Mouse (Mus musculus) lung, postnatal 0 days (tissue): ENCODE measurements around the gene Fli1. TPM values are rescaled to one million over a fixed set of nuclear protein-coding genes. Genes with fewer than 3 reads are reported as not detected.

Experiments used
- ATAC-seq: fragments of 200-750 bp; cut with Nextera tagmentation; 2 replicates; pipeline ENCODE4 v1.8.0; 2017; ENCODE audit warnings: moderate library complexity
- DNase-seq: peaks from one replicate; pipeline ENCODE4 v3.0.0-alpha.2; 2016; ENCODE audit warnings: low spot score
- H3K27ac ChIP-seq: fragments of 300-500 bp; sonication (generic); 2 replicates; pipeline ENCODE4 v1.5.1; 2014; ENCODE audit warnings: antibody characterized with exemption, mild to moderate bottlenecking, low read length, mixed read lengths
- H3K27me3 ChIP-seq: fragments of 300-500 bp; sonication (generic); replicated peaks from 2 replicates; pipeline ENCODE4 v1.6.1; 2014; ENCODE audit warnings: low read length, mixed read lengths; ENCODE audit not compliant: insufficient read depth
- H3K36me3 ChIP-seq: fragments of 300-500 bp; sonication (generic); 2 replicates; pipeline ENCODE4 v1.6.1; 2014; ENCODE audit warnings: low read length, mixed read lengths; ENCODE audit not compliant: insufficient read depth
- H3K4me1 ChIP-seq: fragments of 300-500 bp; sonication (generic); 2 replicates; pipeline ENCODE4 v1.6.1; 2014; ENCODE audit warnings: antibody characterized with exemption, low read depth, low read length, mixed read lengths; ENCODE audit not compliant: insufficient read depth
- H3K4me2 ChIP-seq: fragments of 300-500 bp; sonication (generic); replicated peaks from 2 replicates; pipeline ENCODE4 v1.6.1; 2014; ENCODE audit warnings: low read depth, mild to moderate bottlenecking, low read length, moderate library complexity, mixed read lengths
- H3K4me3 ChIP-seq: fragments of 300-500 bp; sonication (generic); 2 replicates; pipeline ENCODE4 v1.5.1; 2014; ENCODE audit warnings: low read depth, low read length
- H3K9ac ChIP-seq: fragments of 300-500 bp; sonication (generic); replicated peaks from 2 replicates; pipeline ENCODE4 v1.6.1; 2014; ENCODE audit warnings: low read depth, mild to moderate bottlenecking
- H3K9me3 ChIP-seq: fragments of 300-500 bp; sonication (generic); 2 replicates; pipeline ENCODE4 v1.6.1; 2016; ENCODE audit warnings: low read length, mixed read lengths
- CTCF ChIP-seq: IDR thresholded peaks from 2 replicates; pipeline ENCODE4 v1.5.1; 2016; ENCODE audit warnings: antibody characterized with exemption, mild to moderate bottlenecking
- EP300 ChIP-seq: IDR thresholded peaks from 2 replicates; pipeline ENCODE4 v1.6.1; 2016; ENCODE audit warnings: antibody characterized with exemption, mild to moderate bottlenecking, control low read depth
- WGBS: fragments of 180-500 bp; shearing (Covaris S2); extraction: QIAGEN DNeasy Blood & Tissue Kit; methylation state at CpG from one replicate; pipeline ENCODE4 v1.1.7; 2014; 5-methylcytosine and 5-hydroxymethylcytosine counted together
- polyA plus RNA-seq: library from polyadenylated mRNA; unstranded; fragments of >200 nt; fragmentation: Nextera tagmentation; extraction: Ambion mirVana; gene quantifications from 2 replicates; pipeline ENCODE4 v1.2.1, GENCODE M21; 2015

Gene Fli1
- polyA plus RNA-seq, 1 experiment from 2014 or later = 21.1 TPM

- H3K4me3 ChIP-seq = peak overlapping the region; percentile 42
- no peak for DNase-seq
- no peak for ATAC-seq
- H3K36me3 ChIP-seq = no peaks in the 10 kb centered on the region
- no peak overlapping the region for H3K9ac ChIP-seq
- 29% methylated on average over 8 of the region's 8 CpGs for WGBS
- H3K9me3 ChIP-seq = no peaks in the 10 kb centered on the region
- peaks cover 6% of the 10 kb centered on the region; the same call in 1 of the 2 replicates for H3K4me1 ChIP-seq
- TF ChIP-seq CTCF = no peak
- no peak for TF ChIP-seq EP300
- H3K27ac ChIP-seq = no peak overlapping the region
- H3K27me3 ChIP-seq = no peaks in the 10 kb centered on the region; the same call in 1 of the 2 replicates
- peak overlapping the region; percentile 92 for H3K4me2 ChIP-seq
Observed at GRCm38 (mm10) chr9:32408730-32409059, 134.0 kb downstream of the Fli1 start.

- no peaks in the 10 kb centered on the region; the same call in 1 of the 2 replicates for H3K27me3 ChIP-seq
- H3K9me3 ChIP-seq = no peaks in the 10 kb centered on the region
- H3K4me3 ChIP-seq = no peak overlapping the region
- no peak overlapping the region for H3K27ac ChIP-seq
- ATAC-seq (peak; percentile 16; the same call in 1 of the 2 replicates), DNase-seq (peak; percentile 87)
- no peaks in the 10 kb centered on the region for H3K36me3 ChIP-seq
- H3K4me2 ChIP-seq = no peak overlapping the region
- no peak overlapping the region for H3K9ac ChIP-seq
- WGBS = 40% methylated on average over 11 of the region's 11 CpGs
- peaks cover 6% of the 10 kb centered on the region; the same call in 1 of the 2 replicates for H3K4me1 ChIP-seq
- TF ChIP-seq CTCF = peak; percentile 92
- no peak for TF ChIP-seq EP300
Observed at GRCm38 (mm10) chr9:32405191-32405925, 137.3 kb downstream of the Fli1 start.

DNA sequence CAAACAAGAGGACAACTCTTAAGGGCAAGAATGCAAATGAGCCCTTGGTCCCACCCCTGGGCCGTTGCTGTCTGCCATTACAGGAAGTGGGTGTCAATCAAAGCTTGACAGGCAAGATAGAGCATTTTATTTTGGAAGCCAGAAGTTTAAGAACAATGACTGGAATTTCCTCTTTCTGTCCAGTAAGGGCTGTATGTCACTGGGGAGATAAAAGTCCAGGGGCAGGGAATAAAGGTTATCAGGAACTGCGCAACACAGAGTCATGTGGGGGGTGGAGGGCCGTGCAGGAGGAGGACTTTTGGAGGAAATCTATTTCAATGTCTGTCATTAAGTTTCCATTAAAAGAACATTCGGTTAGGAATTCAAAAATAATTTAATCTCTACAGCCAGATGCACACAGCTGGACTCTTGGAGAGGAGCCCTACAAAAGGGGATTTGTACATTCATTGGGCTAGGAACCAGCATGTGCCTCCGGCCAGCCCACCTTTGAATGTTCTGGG lies 141.9 kb downstream of the Fli1 start:
- H3K27ac ChIP-seq = peak overlapping the region; percentile 63
- peak; percentile 91 for DNase-seq
- H3K4me2 ChIP-seq = no peak overlapping the region

GRCm38 (mm10) chr9:32400212-32400611 lies 142.4 kb downstream of the Fli1 start:
- Histone ChIP-seq H3K27me3 (no peaks in the 10 kb centered on the region), H3K4me1 (no peaks in the 10 kb centered on the region), H3K27ac (peak overlapping the region; percentile 60; the same call in 1 of the 2 replicates), H3K36me3 (no peaks in the 10 kb centered on the region), H3K4me2 (no peak overlapping the region), H3K4me3 (no peak overlapping the region), H3K9me3 (no peaks in the 10 kb centered on the region), H3K9ac (no peak overlapping the region)
- ATAC-seq (no peak; the same call in 1 of the 2 replicates), DNase-seq (no peak)
- TF ChIP-seq CTCF = no peak
- TF ChIP-seq EP300 = no peak
- 11% methylated on average over 2 of the region's 2 CpGs for WGBS

More for the DNA sequence above, 141.9 kb downstream of the Fli1 start:
- Histone ChIP-seq H3K4me3 (no peak overlapping the region), H3K27me3 (no peaks in the 10 kb centered on the region), H3K9me3 (no peaks in the 10 kb centered on the region), H3K4me1 (no peaks in the 10 kb centered on the region), H3K9ac (no peak overlapping the region), H3K36me3 (no peaks in the 10 kb centered on the region)
- TF ChIP-seq CTCF = no peak
- TF ChIP-seq EP300 = peak; percentile 97
- peak; percentile 91 for ATAC-seq
- WGBS = 12% methylated on average over 5 of the region's 5 CpGs

DNA sequence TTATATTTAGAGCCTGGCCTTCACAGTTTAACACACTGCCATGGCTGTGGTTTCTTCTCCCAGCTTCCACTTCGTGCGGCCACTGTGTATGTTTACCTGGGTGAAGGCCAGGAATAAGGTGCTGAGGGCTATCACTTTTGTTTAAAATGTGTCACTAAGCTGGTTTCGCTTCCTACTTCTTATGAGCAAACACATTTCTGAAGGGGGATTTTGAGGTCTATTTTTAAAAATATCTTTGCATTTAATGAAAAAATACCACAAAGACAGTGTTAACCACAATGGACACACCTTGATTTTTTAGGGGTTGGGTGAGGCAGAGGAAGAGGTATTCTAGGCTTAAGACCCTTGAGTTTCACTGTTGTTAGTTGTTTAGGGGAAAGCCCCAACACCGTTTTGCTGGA lies 147.9 kb downstream of the Fli1 start:
- Histone ChIP-seq H3K4me3 (no peak overlapping the region), H3K9ac (no peak overlapping the region), H3K9me3 (no peaks in the 10 kb centered on the region), H3K4me2 (no peak overlapping the region), H3K4me1 (no peaks in the 10 kb centered on the region; the same call in 1 of the 2 replicates), H3K27me3 (no peaks in the 10 kb centered on the region), H3K27ac (no peak overlapping the region), H3K36me3 (no peaks in the 10 kb centered on the region)
- TF ChIP-seq CTCF (no peak), EP300 (no peak)
- ATAC-seq (no peak), DNase-seq (no peak)
- WGBS = 60% methylated on average over 4 of the region's 4 CpGs

- H3K4me1 ChIP-seq = no peaks in the 10 kb centered on the region; the same call in 1 of the 2 replicates
- no peak overlapping the region for H3K4me3 ChIP-seq
- no peaks in the 10 kb centered on the region for H3K9me3 ChIP-seq
- 76% methylated on average over 6 of the region's 6 CpGs for WGBS
- H3K27ac ChIP-seq = no peak overlapping the region
- TF ChIP-seq CTCF (no peak), EP300 (no peak)
- no peaks in the 10 kb centered on the region for H3K36me3 ChIP-seq
- H3K27me3 ChIP-seq = no peaks in the 10 kb centered on the region
- ATAC-seq = no peak
- no peak overlapping the region for H3K4me2 ChIP-seq
- DNase-seq = no peak
- H3K9ac ChIP-seq = no peak overlapping the region
Observed at GRCm38 (mm10) chr9:32392716-32393115, 149.9 kb downstream of the Fli1 start.
